Mouse (Mus musculus): ENCODE measurements around the gene Endog. TPM values are rescaled to one million over a fixed set of nuclear protein-coding genes. Genes with fewer than 3 reads are reported as not detected.
"Not testable (repeated sequence)": the region's sequence is repeated elsewhere in the genome, so short reads cannot be mapped to it uniquely, and the experiment has no call there.

Endog gene
- polyA plus RNA-seq, 1 experiment from 2014 or later, result 15.6 TPM

DNA sequence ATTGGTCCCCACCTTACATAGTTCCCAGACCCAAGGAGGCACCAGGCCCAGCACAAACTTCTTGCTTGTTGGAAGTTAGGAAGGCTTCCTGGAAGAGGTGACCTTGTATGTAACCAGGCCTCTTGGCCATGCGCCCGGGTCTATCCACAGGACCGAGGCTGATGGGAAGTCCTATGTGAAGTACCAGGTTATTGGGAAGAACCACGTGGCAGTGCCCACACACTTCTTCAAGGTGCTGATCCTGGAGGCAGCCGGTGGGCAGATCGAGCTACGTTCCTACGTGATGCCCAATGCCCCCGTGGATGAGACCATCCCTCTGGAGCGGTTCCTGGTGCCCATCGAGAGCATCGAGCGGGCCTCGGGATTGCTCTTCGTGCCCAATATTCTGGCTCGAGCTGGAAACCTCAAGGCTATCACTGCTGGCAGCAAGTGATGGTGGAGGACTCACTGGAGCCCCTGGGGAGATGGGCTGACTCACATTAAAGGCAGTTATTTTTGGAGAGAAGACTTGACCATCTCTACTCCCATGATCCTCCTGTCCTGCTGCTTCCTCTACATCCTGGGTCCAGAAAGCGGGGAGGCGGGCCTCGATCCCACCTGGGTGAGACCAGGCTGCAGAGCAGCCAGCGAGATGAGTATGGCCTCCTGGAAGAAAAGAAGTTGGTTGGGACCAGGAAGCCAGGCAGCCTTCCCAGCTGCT lies 2.4 kb downstream of the Endog start:
- no peak for DNase-seq
- ATAC-seq (ENCODE audit: low read depth), result no peak
- WGBS (ENCODE audit: insufficient replicate concordance), result 88% methylated on average over 20 of the region's 20 CpGs
- H3K9me3 ChIP-seq (replicated peaks), result peaks cover 6% of the 10 kb centered on the region
- H3K27ac ChIP-seq, result no peak overlapping the region
- H3K27me3 ChIP-seq, result no peaks in the 10 kb centered on the region
- peaks cover 44% of the 10 kb centered on the region for H3K4me1 ChIP-seq (replicated peaks)
- no peak overlapping the region for H3K4me2 ChIP-seq
- H3K4me3 ChIP-seq (replicated peaks), result no peak overlapping the region
- H3K9ac ChIP-seq, result no peak overlapping the region
- peaks cover 51% of the 10 kb centered on the region for H3K36me3 ChIP-seq

DNA sequence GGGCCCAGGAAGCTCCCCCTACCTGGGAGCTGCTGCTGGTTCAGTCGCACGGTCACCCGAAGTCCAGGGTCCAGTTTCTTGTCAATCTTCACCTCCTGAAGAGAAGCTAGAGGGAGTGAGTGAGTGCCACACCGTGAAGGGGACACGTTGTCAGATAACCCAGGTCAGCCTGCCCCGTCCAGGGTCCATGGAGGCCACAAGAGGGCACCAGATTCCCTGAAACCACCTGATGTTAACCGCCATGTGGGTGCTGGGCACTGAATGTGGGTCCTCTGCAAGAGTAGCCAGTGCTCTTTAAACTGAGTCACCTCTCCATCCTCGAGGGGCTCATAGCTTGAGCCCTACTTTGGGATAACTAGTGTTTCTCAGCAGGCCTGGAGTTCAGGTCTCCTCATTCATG lies 4.6 kb downstream of the Endog start:
- no peak overlapping the region for H3K4me2 ChIP-seq
- no peak for ATAC-seq (ENCODE audit: low read depth)
- H3K4me1 ChIP-seq (replicated peaks), result peaks cover 46% of the 10 kb centered on the region
- H3K9me3 ChIP-seq (replicated peaks), result peaks cover 6% of the 10 kb centered on the region
- no peaks in the 10 kb centered on the region for H3K27me3 ChIP-seq
- WGBS (ENCODE audit: insufficient replicate concordance), result 81% methylated on average over 8 of the region's 8 CpGs
- DNase-seq, result no peak
- H3K9ac ChIP-seq, result no peak overlapping the region
- H3K27ac ChIP-seq, result no peak overlapping the region
- H3K4me3 ChIP-seq (replicated peaks), result no peak overlapping the region
- peaks cover 51% of the 10 kb centered on the region for H3K36me3 ChIP-seq

DNA sequence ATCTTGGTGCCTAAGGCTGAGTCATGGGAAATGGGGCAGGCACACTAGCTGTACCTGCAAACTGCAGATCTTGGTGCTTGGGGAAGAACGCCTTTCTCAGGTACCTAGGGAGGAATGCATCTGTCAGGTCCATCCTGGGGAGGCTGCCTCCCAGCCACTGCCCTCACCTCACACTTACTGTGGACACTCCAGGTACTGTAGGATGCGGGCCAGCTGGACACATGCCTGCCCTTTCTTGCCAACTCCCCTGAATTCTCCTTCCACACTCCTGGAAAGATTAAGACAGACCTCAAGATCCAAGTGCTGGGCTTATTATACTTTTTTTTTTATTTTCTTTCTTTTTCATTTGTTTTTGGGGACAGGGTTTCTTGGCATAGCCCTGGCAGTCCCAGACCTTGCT lies 5.3 kb downstream of the Endog start:
- Histone ChIP-seq H3K27ac (no peak overlapping the region), H3K4me3 (replicated peaks) (no peak overlapping the region), H3K4me1 (replicated peaks) (peaks cover 46% of the 10 kb centered on the region), H3K4me2 (peak overlapping the region; percentile 91; the same call in 1 of the 2 replicates), H3K9ac (no peak overlapping the region), H3K36me3 (peaks cover 51% of the 10 kb centered on the region), H3K27me3 (no peaks in the 10 kb centered on the region), H3K9me3 (replicated peaks) (peaks cover 6% of the 10 kb centered on the region)
- DNase-seq, result no peak
- 90% methylated on average over 2 of the region's 2 CpGs for WGBS (ENCODE audit: insufficient replicate concordance)
- ATAC-seq (ENCODE audit: low read depth), result no peak

DNA sequence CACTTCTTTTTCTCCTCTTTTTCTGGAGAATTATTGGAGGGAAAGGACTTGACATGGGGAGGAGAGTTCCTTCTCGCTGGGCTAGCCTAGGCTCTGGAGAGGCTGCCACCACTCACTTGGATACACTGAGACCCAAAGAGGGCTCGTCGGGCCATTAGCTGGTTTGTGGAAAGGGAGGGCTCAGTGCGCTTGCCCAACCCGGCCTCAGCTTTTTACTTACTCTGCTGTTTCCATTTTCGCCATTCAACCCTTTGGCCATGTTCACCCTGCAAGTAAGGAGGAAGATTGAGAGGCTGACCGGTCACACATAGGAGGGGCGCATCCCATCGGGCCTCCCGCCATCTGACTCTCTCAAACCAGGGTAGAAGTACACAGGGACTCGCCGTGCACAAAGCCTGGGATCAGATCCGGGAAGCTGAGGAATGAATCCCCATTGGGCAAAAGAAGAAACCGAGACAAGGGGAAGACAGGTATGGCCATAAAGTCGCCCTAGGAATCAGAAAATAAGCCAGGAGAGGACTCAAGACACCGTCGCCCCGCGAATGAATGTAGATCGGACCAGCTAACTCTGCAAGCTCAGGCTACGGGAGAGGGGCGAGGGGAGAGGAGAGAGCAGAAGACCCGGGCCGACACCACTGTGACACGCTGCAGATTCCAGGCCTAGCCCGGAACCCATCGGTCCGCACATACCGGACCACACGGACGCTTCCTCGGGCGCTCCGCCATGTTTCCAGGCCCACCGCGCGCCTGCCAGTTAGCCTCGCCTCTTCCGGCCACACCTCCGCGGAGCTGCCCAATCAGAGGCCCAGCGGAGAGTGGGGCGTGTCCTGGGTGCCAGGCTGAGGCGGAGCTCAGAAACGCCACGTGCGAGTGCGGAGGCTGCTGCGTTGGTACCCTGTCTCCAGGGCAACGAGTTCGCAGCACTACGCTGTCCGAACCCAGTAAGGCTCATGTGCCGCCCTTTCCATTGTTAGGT lies 6.7 kb downstream of the Endog start, which contains the start of gene Spout1:
Gene Spout1, minus strand, starts transcription at position 760 of the 976 bp plus-strand sequence.
- Histone ChIP-seq H3K27ac (peak within 1 kb of the TSS; percentile 53), H3K27me3 (no peaks in the 10 kb centered on the region), H3K9me3 (replicated peaks) (peaks cover 6% of the 10 kb centered on the region), H3K4me2 (peak within 1 kb of the TSS; percentile 91), H3K4me1 (replicated peaks) (peaks cover 33% of the 10 kb centered on the region), H3K36me3 (peaks cover 44% of the 10 kb centered on the region), H3K9ac (peak within 1 kb of the TSS; percentile 81), H3K4me3 (replicated peaks) (peak within 1 kb of the TSS; percentile 80)
- ATAC-seq (ENCODE audit: low read depth), result peak; percentile 94
- WGBS (ENCODE audit: insufficient replicate concordance), result under 1% methylated on average over 54 of the region's 54 CpGs
- peak; percentile 94 for DNase-seq

DNA sequence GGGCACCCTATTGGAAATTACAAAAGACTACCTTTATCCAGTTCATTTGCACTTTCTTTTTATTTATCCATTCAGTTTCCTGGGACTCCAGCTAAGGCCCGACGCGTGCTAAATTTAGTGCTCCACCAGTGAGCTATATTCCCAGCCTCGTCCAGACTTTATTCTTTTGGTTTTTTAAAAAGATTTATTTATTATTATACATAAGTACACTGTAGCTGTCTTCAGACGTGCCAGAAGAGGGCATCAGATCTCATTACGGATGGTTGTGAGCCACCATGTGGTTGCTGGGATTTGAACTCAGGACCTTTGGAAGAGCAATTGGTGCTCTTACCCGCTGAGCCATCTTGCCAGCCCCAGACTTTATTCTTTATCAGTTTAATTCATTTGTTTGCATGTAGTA lies 7.4 kb downstream of the Endog start:
- H3K36me3 ChIP-seq, result peaks cover 37% of the 10 kb centered on the region
- not testable (repeated sequence) for DNase-seq; H3K27ac ChIP-seq; H3K9ac ChIP-seq; H3K27me3 ChIP-seq; ATAC-seq (ENCODE audit: low read depth); H3K9me3 ChIP-seq (replicated peaks)
- 52% methylated on average over 7 of the region's 7 CpGs for WGBS (ENCODE audit: insufficient replicate concordance)
- H3K4me2 ChIP-seq, result peak overlapping the region; percentile 91
- peaks cover 33% of the 10 kb centered on the region for H3K4me1 ChIP-seq (replicated peaks)
- H3K4me3 ChIP-seq (replicated peaks), result peak overlapping the region; percentile 80

DNA sequence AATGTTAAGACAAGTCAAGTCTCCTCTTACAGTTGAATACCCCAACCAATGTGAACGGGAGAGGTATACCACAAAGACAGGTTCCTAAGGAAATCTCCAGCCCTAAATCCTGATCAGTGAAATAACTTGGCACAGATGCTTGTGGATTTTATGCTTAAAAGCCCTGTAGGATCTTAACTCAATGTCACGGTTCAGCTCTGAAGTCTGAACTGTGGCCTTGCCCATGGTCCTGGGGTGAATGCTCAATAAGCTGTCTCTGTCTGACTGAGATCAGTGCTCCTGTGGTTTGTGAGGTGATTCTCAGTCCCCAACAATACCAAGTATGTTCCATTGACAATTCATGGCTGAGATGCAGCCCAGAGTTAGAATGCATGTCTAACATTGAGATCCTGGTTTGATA lies 11.1 kb downstream of the Endog start:
- no peak overlapping the region for H3K27ac ChIP-seq
- DNase-seq (no peak), ATAC-seq (ENCODE audit: low read depth) (no peak)
- no peak overlapping the region for H3K9ac ChIP-seq
- H3K4me1 ChIP-seq (replicated peaks), result peaks cover 56% of the 10 kb centered on the region
- H3K4me3 ChIP-seq (replicated peaks), result no peak overlapping the region
- peaks cover 24% of the 10 kb centered on the region for H3K36me3 ChIP-seq
- no peak overlapping the region for H3K4me2 ChIP-seq
- 81% methylated on average over 2 of the region's 2 CpGs for WGBS (ENCODE audit: insufficient replicate concordance)
- no peaks in the 10 kb centered on the region for H3K9me3 ChIP-seq (replicated peaks)
- H3K27me3 ChIP-seq, result no peaks in the 10 kb centered on the region

DNA sequence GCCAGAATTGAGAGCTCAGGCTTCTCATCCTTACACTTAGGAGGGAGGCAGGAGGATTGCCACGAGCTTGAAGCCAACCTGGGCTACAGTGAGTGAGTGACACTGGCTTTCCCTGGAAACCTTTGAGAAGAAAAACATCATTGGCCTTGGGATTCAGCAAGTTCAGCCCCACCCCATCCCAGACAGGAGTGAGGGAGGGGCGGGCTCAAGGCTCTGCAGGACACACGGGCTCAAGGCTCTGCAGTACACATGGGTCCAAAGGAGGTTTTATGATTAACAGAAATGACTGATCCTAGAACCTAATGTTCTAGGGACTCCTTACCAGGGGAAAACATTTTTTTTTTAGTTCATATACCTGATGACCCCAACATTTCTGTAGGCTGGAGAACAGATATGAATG lies 12.4 kb downstream of the Endog start:
- WGBS (ENCODE audit: insufficient replicate concordance), result 74% methylated on average over 3 of the region's 3 CpGs
- Histone ChIP-seq H3K9ac (no peak overlapping the region), H3K27me3 (no peaks in the 10 kb centered on the region), H3K4me3 (replicated peaks) (no peak overlapping the region), H3K9me3 (replicated peaks) (no peaks in the 10 kb centered on the region), H3K4me1 (replicated peaks) (peaks cover 47% of the 10 kb centered on the region), H3K27ac (no peak overlapping the region), H3K36me3 (peaks cover 24% of the 10 kb centered on the region), H3K4me2 (no peak overlapping the region)
- ATAC-seq (ENCODE audit: low read depth) (no peak), DNase-seq (no peak)

DNA sequence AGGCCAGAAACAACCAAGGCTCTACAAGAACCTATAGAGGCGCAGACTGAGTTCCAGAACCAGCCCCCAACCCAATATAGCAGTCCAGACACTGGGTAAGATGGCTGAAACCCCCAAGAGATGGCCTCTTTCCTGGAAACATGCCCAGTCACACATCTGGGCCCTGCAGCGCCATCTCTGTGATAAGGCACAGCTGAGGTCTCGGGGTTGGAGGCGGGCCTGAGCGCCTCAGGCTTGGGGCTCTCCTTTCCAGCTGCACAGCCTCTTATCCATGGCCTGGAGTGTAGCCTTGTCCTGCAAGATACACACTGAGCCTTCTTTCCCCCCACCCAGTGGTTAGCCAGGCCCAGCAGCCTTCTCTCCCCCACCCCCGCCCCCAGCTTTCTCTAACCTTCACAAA lies 14.0 kb downstream of the Endog start:
- peak; percentile 97 for ATAC-seq (ENCODE audit: low read depth)
- peak overlapping the region; percentile 89 for H3K27ac ChIP-seq
- peak overlapping the region; percentile 33 for H3K4me2 ChIP-seq
- 39% methylated on average over 6 of the region's 6 CpGs for WGBS (ENCODE audit: insufficient replicate concordance)
- H3K4me1 ChIP-seq (replicated peaks), result peaks cover 44% of the 10 kb centered on the region
- peak overlapping the region; percentile 53 for H3K9ac ChIP-seq
- no peaks in the 10 kb centered on the region for H3K27me3 ChIP-seq
- DNase-seq, result peak; percentile 70
- H3K9me3 ChIP-seq (replicated peaks), result no peaks in the 10 kb centered on the region
- peaks cover 31% of the 10 kb centered on the region for H3K36me3 ChIP-seq
- H3K4me3 ChIP-seq (replicated peaks), result peak overlapping the region; percentile 5; the same call in 1 of the 2 replicates

DNA sequence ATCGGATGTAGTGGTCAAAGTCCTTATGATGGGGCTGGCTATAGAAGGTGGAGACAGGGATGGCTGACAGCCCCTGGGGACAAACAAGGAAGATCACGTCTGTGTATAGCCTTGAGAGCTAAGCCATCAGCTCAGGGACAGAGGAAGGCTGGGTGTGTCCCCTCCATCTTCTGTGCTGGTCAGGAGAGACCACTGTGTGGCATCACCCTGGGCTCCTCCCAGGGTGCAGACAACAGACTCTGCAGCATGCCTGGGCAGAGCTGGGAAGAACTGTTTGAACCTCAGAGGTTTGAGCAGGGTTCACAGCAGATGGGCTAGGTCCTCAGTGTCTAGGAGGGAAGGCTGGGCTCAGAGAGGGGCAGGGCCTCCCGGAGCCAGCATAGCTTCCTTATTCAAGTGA lies 14.4 kb downstream of the Endog start:
- Histone ChIP-seq H3K27me3 (no peaks in the 10 kb centered on the region), H3K4me3 (replicated peaks) (peak overlapping the region; percentile 5; the same call in 1 of the 2 replicates), H3K4me2 (peak overlapping the region; percentile 33), H3K27ac (peak overlapping the region; percentile 89), H3K9me3 (replicated peaks) (no peaks in the 10 kb centered on the region), H3K4me1 (replicated peaks) (peaks cover 44% of the 10 kb centered on the region), H3K9ac (peak overlapping the region; percentile 53), H3K36me3 (peaks cover 35% of the 10 kb centered on the region)
- peak; percentile 56 for ATAC-seq (ENCODE audit: low read depth)
- WGBS (ENCODE audit: insufficient replicate concordance), result 41% methylated on average over 3 of the region's 3 CpGs
- no peak for DNase-seq

DNA sequence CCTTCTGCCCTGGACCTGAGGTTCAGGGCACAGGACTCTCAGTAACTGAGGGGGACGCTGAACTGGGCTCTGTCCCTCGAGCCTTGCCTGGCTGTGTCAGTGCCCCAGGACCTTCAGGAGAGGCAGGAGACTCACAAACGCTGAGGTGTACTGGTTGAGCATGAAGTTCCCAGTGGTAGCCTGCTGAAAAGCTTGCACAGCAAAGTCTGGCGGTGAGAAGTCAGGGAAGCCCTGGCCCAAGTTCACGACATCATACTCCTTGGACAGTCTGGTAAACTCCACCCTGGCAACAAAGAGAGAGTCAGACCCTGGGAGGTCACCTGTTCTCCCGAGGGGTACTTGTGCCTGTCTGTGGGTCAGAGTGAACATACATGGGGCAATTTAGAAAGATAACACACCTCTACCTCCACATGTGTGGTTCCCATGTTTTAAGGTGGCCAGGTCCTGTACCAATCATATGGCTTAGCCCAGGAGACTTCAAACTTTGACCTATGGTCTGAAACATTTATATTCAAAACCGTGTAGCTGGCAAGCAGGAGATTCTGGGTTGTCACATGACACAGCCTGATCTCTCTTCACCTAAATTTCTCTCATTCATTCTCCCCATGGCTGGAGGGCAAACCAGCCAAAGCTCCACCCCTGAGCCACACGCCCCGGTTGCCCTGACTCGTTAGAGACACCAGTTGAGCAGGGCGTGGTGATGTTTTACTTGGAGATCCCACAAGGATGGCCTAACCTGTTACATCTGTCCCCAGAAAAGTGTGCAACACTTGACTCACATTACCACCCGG lies 20.7 kb downstream of the Endog start:
- H3K27me3 ChIP-seq, result no peaks in the 10 kb centered on the region
- whole genome bisulfite sequencing (ENCODE audit: insufficient replicate concordance), result 74% methylated on average over 12 of the region's 12 CpGs
- DNase-seq (no peak), ATAC-seq (ENCODE audit: low read depth) (no peak)
- no peak overlapping the region for H3K4me3 ChIP-seq (replicated peaks)
- no peak overlapping the region for H3K4me2 ChIP-seq
- no peak overlapping the region for H3K9ac ChIP-seq
- no peaks in the 10 kb centered on the region for H3K9me3 ChIP-seq (replicated peaks)
- no peak overlapping the region for H3K27ac ChIP-seq
- peaks cover 16% of the 10 kb centered on the region for H3K4me1 ChIP-seq (replicated peaks)
- peaks cover 29% of the 10 kb centered on the region for H3K36me3 ChIP-seq

DNA sequence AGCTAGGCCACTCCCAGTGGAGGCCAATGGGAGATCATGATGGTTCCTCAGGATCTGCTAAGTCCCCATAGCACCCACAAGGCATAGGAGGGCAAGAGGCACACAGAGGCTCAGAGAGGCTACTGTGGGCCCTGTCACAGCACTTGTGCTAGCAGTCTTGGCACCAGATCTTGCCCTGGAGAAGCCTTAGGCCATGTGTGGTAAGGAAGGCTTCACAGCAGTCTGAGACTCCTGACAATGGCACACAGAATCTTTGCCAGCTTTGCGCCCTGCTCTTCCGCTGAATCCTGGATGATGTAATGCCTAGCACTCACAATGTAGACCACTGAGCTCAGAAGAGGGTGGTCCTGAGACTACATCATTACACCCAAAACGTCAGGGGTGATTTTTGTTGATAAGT lies 23.4 kb downstream of the Endog start:
- ATAC-seq (ENCODE audit: low read depth), result no peak

More for the DNA sequence above, 23.4 kb downstream of the Endog start:
- no peak overlapping the region for H3K4me3 ChIP-seq (replicated peaks)
- no peak overlapping the region for H3K27ac ChIP-seq
- no peak overlapping the region for H3K4me2 ChIP-seq
- no peak for DNase-seq
- WGBS (ENCODE audit: insufficient replicate concordance), result 81% methylated on average over 3 of the region's 3 CpGs
- H3K9ac ChIP-seq, result no peak overlapping the region
- no peaks in the 10 kb centered on the region for H3K27me3 ChIP-seq
- H3K9me3 ChIP-seq (replicated peaks), result no peaks in the 10 kb centered on the region
- H3K36me3 ChIP-seq, result peaks cover 25% of the 10 kb centered on the region
- H3K4me1 ChIP-seq (replicated peaks), result peaks cover 35% of the 10 kb centered on the region
